Mouse (Mus musculus) erythroid progenitor cell, adult 5-6 weeks (primary cell): ENCODE data around the gene Scp2d1. TPM values are rescaled to one million over a fixed set of nuclear protein-coding genes. Genes with fewer than 3 reads are reported as not detected.

Source experiments
- total RNA-seq, 2 experiments: library from RNA; stranded (forward) in 1 of 2; stranded (reverse) in 1 of 2; fragments of 150-400 nt in 1 of 2; fragments of 186-747, 209-891 nt in 1 of 2; gene quantifications; 2 replicates each; pipeline versions ENCODE4 v1.2.3 to v1.2.4; 2015 to 2017; ENCODE audit warnings: low replicate concordance in 2 of 2

The Scp2d1 gene
- total RNA-seq, 2 experiments from 2014 or later: not detected

Other genes with a start within 250 kb of the Scp2d1 start
- gene Smim26, start 229.6 kb upstream of the Scp2d1 start, total RNA-seq (2015; ENCODE audit: low replicate concordance): 7.2 TPM in 1 of 2 replicates, not detected in the other
- not detected in 2 replicates for gene Smim26, start 229.6 kb upstream of the Scp2d1 start, total RNA-seq (2017; ENCODE audit: low replicate concordance)
- gene Dtd1, start 223.8 kb upstream of the Scp2d1 start, total RNA-seq (2015; ENCODE audit: low replicate concordance): 4.2 and 5.4 TPM in 2 replicates
- 3.6 and 14.5 TPM in 2 replicates for gene Dtd1, start 223.8 kb upstream of the Scp2d1 start, total RNA-seq (2017; ENCODE audit: low replicate concordance)